Mouse (Mus musculus): ENCODE results near the gene Vps37d.
A peak's percentile ranks its signal among the peaks of the same experiment; 100 is the strongest.

The Vps37d gene

DNA sequence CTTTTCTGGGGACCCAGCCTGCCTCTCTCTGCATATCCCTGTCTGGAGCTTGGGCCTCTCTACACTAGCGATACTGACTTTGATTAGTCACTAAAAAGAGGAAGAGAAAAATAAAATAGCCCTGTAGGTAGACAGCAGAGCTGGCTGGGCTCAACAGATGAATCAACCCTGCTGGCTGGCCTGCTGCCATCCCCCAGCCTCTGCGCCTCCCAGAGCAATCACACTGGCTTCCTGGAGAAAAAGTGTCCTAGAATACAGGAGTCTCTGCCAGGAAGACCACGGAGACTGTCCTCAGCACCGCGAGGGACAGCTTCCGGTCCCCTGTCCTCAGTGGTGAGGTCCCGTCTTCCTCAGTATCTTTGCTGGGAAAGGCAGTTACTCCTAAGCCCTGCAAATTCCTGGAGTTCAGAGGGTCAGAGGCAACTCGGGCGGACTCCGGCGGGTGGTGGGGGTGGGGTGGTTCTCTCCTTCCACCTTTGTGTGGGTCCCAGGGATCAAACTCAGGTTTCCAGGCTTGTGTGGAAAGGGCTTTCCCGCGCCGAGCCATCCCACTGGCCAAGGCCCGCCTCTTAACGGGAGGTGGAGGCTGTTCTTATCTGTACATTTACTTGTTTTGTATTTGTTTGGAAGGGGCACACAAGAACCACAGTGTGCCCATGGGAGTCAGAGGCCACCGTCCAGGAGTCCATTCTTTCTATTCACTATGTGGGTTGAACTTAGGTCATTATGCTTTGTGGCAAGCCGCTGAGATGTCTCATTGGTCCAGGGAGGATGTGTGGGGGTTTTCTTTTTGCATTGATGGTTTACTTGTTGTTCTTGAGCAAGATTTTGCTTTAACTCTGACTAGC is 48.8 kb downstream of the Vps37d start:
- ATAC-seq (ENCODE audit: low TSS enrichment) = peak; percentile 70

DNA sequence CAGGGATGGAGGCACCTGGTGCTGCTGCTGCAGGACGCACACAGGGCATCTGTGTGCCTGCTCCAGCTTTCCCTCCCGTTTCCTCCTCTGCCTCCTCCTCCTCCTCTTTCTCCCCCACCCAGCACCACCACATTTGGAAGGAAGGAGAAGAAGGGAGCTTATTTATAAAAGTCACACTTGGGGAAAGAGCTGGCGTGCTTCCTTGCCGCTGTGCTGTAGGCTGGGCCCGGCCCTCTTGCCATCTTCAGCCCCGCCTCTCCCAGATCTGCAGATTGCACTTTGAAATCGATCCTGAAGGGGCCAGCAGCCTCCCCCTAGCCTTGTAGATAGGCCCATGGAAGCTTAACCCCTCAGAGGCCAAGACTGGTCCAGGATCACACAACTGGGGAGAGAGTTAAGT is 52.2 kb downstream of the Vps37d start:
- peak; percentile 69 for ATAC-seq (ENCODE audit: low TSS enrichment)

DNA sequence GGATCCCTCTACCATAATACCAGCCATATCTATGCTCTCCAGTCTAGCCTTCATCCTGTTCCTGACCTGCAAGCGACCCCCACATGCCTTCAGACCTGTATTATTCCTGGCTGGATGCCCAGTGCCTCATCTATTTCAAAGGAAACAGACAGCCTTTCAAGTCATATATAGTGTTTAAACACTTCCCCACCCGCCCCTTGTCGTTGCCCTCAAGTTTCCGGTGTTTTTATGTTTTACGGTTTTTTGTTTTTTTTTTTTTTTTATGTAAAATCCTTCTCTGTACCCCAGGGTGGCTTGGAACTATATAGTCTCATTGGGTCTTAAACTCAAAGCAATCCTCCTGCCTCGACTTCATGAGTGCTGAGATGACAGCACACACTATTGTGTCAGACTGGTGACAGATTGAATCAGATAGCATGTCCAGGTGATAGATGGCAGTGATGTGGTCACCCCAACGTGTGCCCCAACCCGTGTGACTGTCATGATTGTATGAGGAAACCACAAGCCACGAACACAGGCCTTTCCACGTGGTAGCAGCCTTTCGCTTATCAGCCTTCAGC is 53.3 kb downstream of the Vps37d start:
- ATAC-seq (ENCODE audit: low TSS enrichment) = no peak

DNA sequence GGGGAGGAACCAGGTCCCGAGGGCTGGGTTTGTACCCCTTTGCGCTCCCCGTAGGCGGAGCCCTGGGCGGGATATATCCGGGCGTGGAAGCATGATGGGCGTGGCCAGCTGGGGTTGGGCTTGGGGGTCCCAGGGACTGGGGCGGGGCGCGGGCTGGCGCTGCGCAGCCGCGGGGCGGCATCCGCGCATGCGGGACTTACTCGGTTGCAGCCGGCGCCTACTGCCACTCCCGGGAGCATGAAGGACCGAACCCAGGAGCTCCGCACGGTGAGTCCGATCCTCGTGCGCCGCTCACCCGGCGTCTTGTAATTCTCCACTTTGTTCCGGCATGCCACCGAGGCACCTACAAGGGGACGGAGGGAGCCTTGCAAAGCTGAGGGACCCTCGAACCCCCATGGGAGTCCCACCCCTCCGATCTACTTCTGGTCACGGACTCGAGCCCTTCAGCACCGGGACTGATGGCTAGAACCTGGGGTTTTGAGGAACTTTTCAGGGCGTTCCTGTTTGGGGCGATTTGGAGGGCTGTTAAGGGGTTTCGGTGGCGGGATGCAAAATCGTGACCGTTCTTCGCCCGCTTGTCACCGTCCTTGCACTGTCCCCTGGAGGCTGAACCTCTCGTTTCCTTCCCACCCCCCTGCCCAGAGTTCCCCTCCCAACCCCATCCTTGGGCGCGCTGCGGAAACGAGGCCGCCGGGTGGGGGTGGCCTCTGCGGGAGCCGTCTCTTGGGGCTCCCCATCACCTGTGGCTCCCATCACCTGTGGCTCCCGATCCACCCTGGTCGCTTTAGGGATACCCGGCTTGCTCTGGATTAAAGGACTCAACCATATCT is 54.5 kb downstream of the Vps37d start, which contains the start of gene Stx1a:
Gene Stx1a (plus strand): TSS at position 139 of the 830 bp plus-strand sequence.
- ATAC-seq (ENCODE audit: low TSS enrichment) = peak; percentile 79
